Mouse (Mus musculus): ENCODE measurements around the gene Ust. TPM values are rescaled to one million over a fixed set of nuclear protein-coding genes. Genes with fewer than 3 reads are reported as not detected.

Ust gene
- polyA plus RNA-seq, 1 experiment from 2014 or later: 4.1 TPM

- H3K4me2 ChIP-seq: no peak overlapping the region
- H3K9me3 ChIP-seq: no peaks in the 10 kb centered on the region
- H3K36me3 ChIP-seq: no peaks in the 10 kb centered on the region
- H3K4me1 ChIP-seq (replicated peaks): peaks cover 25% of the 10 kb centered on the region
- no peak for ATAC-seq (ENCODE audit: low FRiP score)
- 66% methylated on average over 7 of the region's 7 CpGs for WGBS
- no peak overlapping the region for H3K9ac ChIP-seq
- H3K27ac ChIP-seq: no peak overlapping the region
- peaks cover 43% of the 10 kb centered on the region for H3K27me3 ChIP-seq
- H3K4me3 ChIP-seq: no peak overlapping the region
These were observed 2.3 kb upstream of the Ust start for GRCm38 (mm10) chr10:8520766-8521395.

GRCm38 (mm10) chr10:8519014-8519491, 428 bp upstream of the Ust start:
- ATAC-seq (ENCODE audit: low FRiP score): no peak
- Histone ChIP-seq H3K9ac (peak overlapping the region; percentile 82), H3K4me2 (peak overlapping the region; percentile 92), H3K27ac (no peak overlapping the region), H3K9me3 (no peaks in the 10 kb centered on the region), H3K4me3 (peak overlapping the region; percentile 81), H3K27me3 (peaks cover 43% of the 10 kb centered on the region), H3K36me3 (no peaks in the 10 kb centered on the region), H3K4me1 (replicated peaks) (peaks cover 25% of the 10 kb centered on the region)
- 2% methylated on average over 18 of the region's 18 CpGs for WGBS

GRCm38 (mm10) chr10:8517591-8518140, 959 bp downstream of the Ust start:
- Histone ChIP-seq H3K27ac (no peak overlapping the region), H3K9me3 (no peaks in the 10 kb centered on the region), H3K4me2 (peak overlapping the region; percentile 92), H3K27me3 (peaks cover 43% of the 10 kb centered on the region), H3K4me1 (replicated peaks) (peaks cover 25% of the 10 kb centered on the region), H3K4me3 (peak overlapping the region; percentile 81), H3K36me3 (no peaks in the 10 kb centered on the region), H3K9ac (peak overlapping the region; percentile 82)
- under 1% methylated on average over 26 of the region's 26 CpGs for WGBS
- peak; percentile 49 for ATAC-seq (ENCODE audit: low FRiP score)

GRCm38 (mm10) chr10:8516916-8517524, 1.6 kb downstream of the Ust start:
- no peak overlapping the region for H3K27ac ChIP-seq
- H3K27me3 ChIP-seq: peaks cover 43% of the 10 kb centered on the region
- peak overlapping the region; percentile 82; the same call in 1 of the 2 replicates for H3K9ac ChIP-seq
- H3K36me3 ChIP-seq: no peaks in the 10 kb centered on the region
- WGBS: 26% methylated on average over 9 of the region's 9 CpGs
- peaks cover 25% of the 10 kb centered on the region for H3K4me1 ChIP-seq (replicated peaks)
- H3K9me3 ChIP-seq: no peaks in the 10 kb centered on the region
- peak overlapping the region; percentile 92 for H3K4me2 ChIP-seq
- no peak for ATAC-seq (ENCODE audit: low FRiP score)
- peak overlapping the region; percentile 81 for H3K4me3 ChIP-seq

- Histone ChIP-seq H3K27me3 (peaks cover 24% of the 10 kb centered on the region), H3K36me3 (no peaks in the 10 kb centered on the region), H3K27ac (no peak overlapping the region), H3K9me3 (no peaks in the 10 kb centered on the region), H3K4me3 (no peak overlapping the region), H3K4me1 (replicated peaks) (peaks cover 12% of the 10 kb centered on the region), H3K4me2 (no peak overlapping the region), H3K9ac (no peak overlapping the region)
- ATAC-seq (ENCODE audit: low FRiP score): no peak
- WGBS: 86% methylated on average over 3 of the region's 3 CpGs
These were observed 4.9 kb downstream of the Ust start for GRCm38 (mm10) chr10:8513690-8514089.

GRCm38 (mm10) chr10:8512222-8512621, 6.4 kb downstream of the Ust start:
- Histone ChIP-seq H3K36me3 (no peaks in the 10 kb centered on the region), H3K4me1 (replicated peaks) (peaks cover 1% of the 10 kb centered on the region), H3K4me2 (no peak overlapping the region), H3K9ac (no peak overlapping the region), H3K27ac (no peak overlapping the region), H3K4me3 (no peak overlapping the region), H3K27me3 (peaks cover 13% of the 10 kb centered on the region), H3K9me3 (no peaks in the 10 kb centered on the region)
- 84% methylated on average over 6 of the region's 6 CpGs for WGBS
- ATAC-seq (ENCODE audit: low FRiP score): no peak

- ATAC-seq (ENCODE audit: low FRiP score): no peak
- H3K9me3 ChIP-seq: no peaks in the 10 kb centered on the region
- H3K9ac ChIP-seq: no peak overlapping the region
- H3K4me1 ChIP-seq (replicated peaks): no peaks in the 10 kb centered on the region; the same call in 1 of the 2 replicates
- WGBS: 40% methylated on average over 8 of the region's 8 CpGs
- H3K36me3 ChIP-seq: no peaks in the 10 kb centered on the region
- H3K4me2 ChIP-seq: no peak overlapping the region
- no peak overlapping the region for H3K27ac ChIP-seq
- no peak overlapping the region for H3K4me3 ChIP-seq
- H3K27me3 ChIP-seq: peaks cover 9% of the 10 kb centered on the region
These were observed 6.9 kb downstream of the Ust start for GRCm38 (mm10) chr10:8511760-8512159.

GRCm38 (mm10) chr10:8506247-8506573, 12.4 kb downstream of the Ust start:
- 65% methylated on average over 3 of the region's 3 CpGs for WGBS
- Histone ChIP-seq H3K27me3 (no peaks in the 10 kb centered on the region), H3K4me1 (replicated peaks) (no peaks in the 10 kb centered on the region), H3K4me3 (no peak overlapping the region), H3K4me2 (no peak overlapping the region), H3K36me3 (no peaks in the 10 kb centered on the region), H3K27ac (no peak overlapping the region), H3K9ac (no peak overlapping the region), H3K9me3 (no peaks in the 10 kb centered on the region)
- ATAC-seq (ENCODE audit: low FRiP score): no peak

- Histone ChIP-seq H3K4me1 (replicated peaks) (no peaks in the 10 kb centered on the region), H3K27ac (no peak overlapping the region), H3K4me3 (no peak overlapping the region), H3K36me3 (no peaks in the 10 kb centered on the region), H3K27me3 (no peaks in the 10 kb centered on the region), H3K9me3 (no peaks in the 10 kb centered on the region), H3K4me2 (no peak overlapping the region), H3K9ac (no peak overlapping the region)
- 60% methylated on average over 13 of the region's 13 CpGs for WGBS
- no peak for ATAC-seq (ENCODE audit: low FRiP score)
These were observed 13.0 kb downstream of the Ust start for GRCm38 (mm10) chr10:8505346-8506246.

- H3K9ac ChIP-seq: no peak overlapping the region
- H3K4me1 ChIP-seq (replicated peaks): no peaks in the 10 kb centered on the region
- no peaks in the 10 kb centered on the region for H3K36me3 ChIP-seq
- H3K4me2 ChIP-seq: no peak overlapping the region
- ATAC-seq (ENCODE audit: low FRiP score): no peak
- H3K9me3 ChIP-seq: no peaks in the 10 kb centered on the region
- H3K27ac ChIP-seq: no peak overlapping the region
- no peak overlapping the region for H3K4me3 ChIP-seq
- H3K27me3 ChIP-seq: no peaks in the 10 kb centered on the region
- 88% methylated on average over 4 of the region's 4 CpGs for WGBS
These were observed 13.8 kb downstream of the Ust start for GRCm38 (mm10) chr10:8504832-8505231.

GRCm38 (mm10) chr10:8498951-8499891, 19.4 kb downstream of the Ust start:
- Histone ChIP-seq H3K27me3 (no peaks in the 10 kb centered on the region), H3K4me1 (replicated peaks) (peaks cover 7% of the 10 kb centered on the region), H3K27ac (no peak overlapping the region), H3K36me3 (no peaks in the 10 kb centered on the region), H3K4me3 (no peak overlapping the region), H3K9ac (no peak overlapping the region), H3K4me2 (no peak overlapping the region), H3K9me3 (no peaks in the 10 kb centered on the region)
- ATAC-seq (ENCODE audit: low FRiP score): no peak
- WGBS: 85% methylated on average over 13 of the region's 13 CpGs

All from hindbrain, embryonic 13.5 days (tissue).